Mouse (Mus musculus): ENCODE results near the gene Adamts5. TPM values are rescaled to one million over a fixed set of nuclear protein-coding genes. Genes with fewer than 3 reads are reported as not detected.
A peak's percentile ranks its signal among the peaks of the same experiment; 100 is the strongest.

The Adamts5 gene
- polyA plus RNA-seq, 1 experiment = 0.65 TPM

GRCm38 (mm10) chr16:85854505-85854904, 47.1 kb downstream of the Adamts5 start:
- no peak for TF ChIP-seq POLR2A (IDR thresholded peaks at IDR 0.05; ENCODE audit: extremely low read depth, insufficient read depth, low read length)
- no peak for TF ChIP-seq CTCF (IDR thresholded peaks at IDR 0.05; ENCODE audit: extremely low read depth, insufficient read depth, low read length)
- Histone ChIP-seq H3K4me3 (ENCODE audit: insufficient read depth, low read length) (no peak overlapping the region), H3K4me1 (ENCODE audit: control insufficient read depth, insufficient read depth, low read length) (no peaks in the 10 kb centered on the region), H3K27ac (ENCODE audit: insufficient read depth, low read length) (no peak overlapping the region)

- H3K4me1 ChIP-seq (ENCODE audit: control insufficient read depth, insufficient read depth, low read length) = no peaks in the 10 kb centered on the region
- no peak for TF ChIP-seq CTCF (IDR thresholded peaks at IDR 0.05; ENCODE audit: extremely low read depth, insufficient read depth, low read length)
- TF ChIP-seq POLR2A (IDR thresholded peaks at IDR 0.05; ENCODE audit: extremely low read depth, insufficient read depth, low read length) = no peak
Measured at GRCm38 (mm10) chr16:85827066-85827465, 74.6 kb downstream of the Adamts5 start.

GRCm38 (mm10) chr16:85822330-85822916, 79.2 kb downstream of the Adamts5 start:
- H3K4me1 ChIP-seq (ENCODE audit: control insufficient read depth, insufficient read depth, low read length) = no peaks in the 10 kb centered on the region
- H3K27ac ChIP-seq (ENCODE audit: insufficient read depth, low read length) = no peak overlapping the region
- TF ChIP-seq POLR2A (IDR thresholded peaks at IDR 0.05; ENCODE audit: extremely low read depth, insufficient read depth, low read length) = no peak
- no peak for TF ChIP-seq CTCF (IDR thresholded peaks at IDR 0.05; ENCODE audit: extremely low read depth, insufficient read depth, low read length)
- no peak overlapping the region for H3K4me3 ChIP-seq (ENCODE audit: insufficient read depth, low read length)

More at GRCm38 (mm10) chr16:85827066-85827465, 74.6 kb downstream of the Adamts5 start:
- Histone ChIP-seq H3K4me3 (ENCODE audit: insufficient read depth, low read length) (no peak overlapping the region), H3K27ac (ENCODE audit: insufficient read depth, low read length) (no peak overlapping the region)

GRCm38 (mm10) chr16:85819808-85820458, 81.7 kb downstream of the Adamts5 start:
- TF ChIP-seq POLR2A (IDR thresholded peaks at IDR 0.05; ENCODE audit: extremely low read depth, insufficient read depth, low read length) (no peak), CTCF (IDR thresholded peaks at IDR 0.05; ENCODE audit: extremely low read depth, insufficient read depth, low read length) (no peak)
- H3K4me1 ChIP-seq (ENCODE audit: control insufficient read depth, insufficient read depth, low read length) = no peaks in the 10 kb centered on the region
- no peak overlapping the region for H3K27ac ChIP-seq (ENCODE audit: insufficient read depth, low read length)
- H3K4me3 ChIP-seq (ENCODE audit: insufficient read depth, low read length) = no peak overlapping the region

GRCm38 (mm10) chr16:85814116-85814515, 87.5 kb downstream of the Adamts5 start:
- Histone ChIP-seq H3K4me1 (ENCODE audit: control insufficient read depth, insufficient read depth, low read length) (no peaks in the 10 kb centered on the region), H3K27ac (ENCODE audit: insufficient read depth, low read length) (no peak overlapping the region)
- no peak for TF ChIP-seq POLR2A (IDR thresholded peaks at IDR 0.05; ENCODE audit: extremely low read depth, insufficient read depth, low read length)
- TF ChIP-seq CTCF (IDR thresholded peaks at IDR 0.05; ENCODE audit: extremely low read depth, insufficient read depth, low read length) = no peak

GRCm38 (mm10) chr16:85807626-85808025, 94.0 kb downstream of the Adamts5 start:
- Histone ChIP-seq H3K4me3 (ENCODE audit: insufficient read depth, low read length) (no peak overlapping the region), H3K27ac (ENCODE audit: insufficient read depth, low read length) (no peak overlapping the region), H3K4me1 (ENCODE audit: control insufficient read depth, insufficient read depth, low read length) (no peaks in the 10 kb centered on the region)
- TF ChIP-seq POLR2A (IDR thresholded peaks at IDR 0.05; ENCODE audit: extremely low read depth, insufficient read depth, low read length) = no peak
- peak; percentile 43 for TF ChIP-seq CTCF (IDR thresholded peaks at IDR 0.05; ENCODE audit: extremely low read depth, insufficient read depth, low read length)

More at GRCm38 (mm10) chr16:85814116-85814515, 87.5 kb downstream of the Adamts5 start:
- no peak overlapping the region for H3K4me3 ChIP-seq (ENCODE audit: insufficient read depth, low read length)

GRCm38 (mm10) chr16:85807072-85807471, 94.6 kb downstream of the Adamts5 start:
- Histone ChIP-seq H3K4me1 (ENCODE audit: control insufficient read depth, insufficient read depth, low read length) (no peaks in the 10 kb centered on the region), H3K27ac (ENCODE audit: insufficient read depth, low read length) (no peak overlapping the region), H3K4me3 (ENCODE audit: insufficient read depth, low read length) (no peak overlapping the region)
- TF ChIP-seq POLR2A (IDR thresholded peaks at IDR 0.05; ENCODE audit: extremely low read depth, insufficient read depth, low read length) = no peak
- peak; percentile 38; the same call in 1 of the 2 replicates for TF ChIP-seq CTCF (IDR thresholded peaks at IDR 0.05; ENCODE audit: extremely low read depth, insufficient read depth, low read length)

Other genes with a start within 250 kb of the Adamts5 start
- gene Adamts1, start 98.7 kb downstream of the Adamts5 start, polyA plus RNA-seq (2012; rRNA removed) = 6.8 and 8.1 TPM in 2 replicates